Mouse (Mus musculus): Measurements from ENCODE around the gene Acad9. TPM values are rescaled to one million over a fixed set of nuclear protein-coding genes. Genes with fewer than 3 reads are reported as not detected.
"Not testable (repeated sequence)": the region's sequence is repeated elsewhere in the genome, so short reads cannot be mapped to it uniquely, and the experiment has no call there.

Acad9 gene
- total RNA-seq, 1 experiment = 41.9 TPM

- TF ChIP-seq ZC3H11A (IDR thresholded peaks at IDR 0.05; ENCODE audit: borderline replicate concordance, low read depth, low read length) (no peak), ZNF384 (IDR thresholded peaks at IDR 0.05; ENCODE audit: low read depth, low read length) (no peak), CHD2 (IDR thresholded peaks at IDR 0.05; ENCODE audit: low read depth, low read length) (no peak), MAFK (IDR thresholded peaks at IDR 0.05; ENCODE audit: insufficient read depth, low read depth, low read length) (no peak), HCFC1 (IDR thresholded peaks at IDR 0.05; ENCODE audit: borderline replicate concordance, insufficient read depth, low read length) (no peak)
- DNase-seq (ENCODE audit: low read depth, low spot score) = no peak
- no peaks in the 10 kb centered on the region for H3K9me3 ChIP-seq (ENCODE audit: control insufficient read depth, insufficient read depth, low read depth, low read length)
- H3K4me1 ChIP-seq (ENCODE audit: control insufficient read depth in 2 of 2, insufficient read depth in 2 of 2, low read length in 2 of 2, poor library complexity in 1 of 2) = no peaks in the 10 kb centered on the region
- H3K9ac ChIP-seq (ENCODE audit: insufficient read depth, low read depth, low read length, poor library complexity, severe bottlenecking) = no peak overlapping the region
- no peak overlapping the region for H3K4me3 ChIP-seq (ENCODE audit: insufficient read depth in 1 of 2, low read depth in 1 of 2, low read length in 2 of 2, poor library complexity in 1 of 2, severe bottlenecking in 1 of 2)
- H3K27ac ChIP-seq (ENCODE audit: insufficient read depth, low read depth, low read length, poor library complexity, severe bottlenecking) = no peak overlapping the region
- peaks cover 42% of the 10 kb centered on the region for H3K36me3 ChIP-seq (ENCODE audit: control insufficient read depth, insufficient read depth, low read length, poor library complexity, severe bottlenecking)
- in situ Hi-C loops (cut with MboI; ENCODE audit: low sequenced_read_pairs in 2 of 2, unreplicated experiment in 2 of 2) = no loop called here
Measured at GRCm38 (mm10) chr3:36087591-36087990, 21.8 kb downstream of the Acad9 start.

DNA sequence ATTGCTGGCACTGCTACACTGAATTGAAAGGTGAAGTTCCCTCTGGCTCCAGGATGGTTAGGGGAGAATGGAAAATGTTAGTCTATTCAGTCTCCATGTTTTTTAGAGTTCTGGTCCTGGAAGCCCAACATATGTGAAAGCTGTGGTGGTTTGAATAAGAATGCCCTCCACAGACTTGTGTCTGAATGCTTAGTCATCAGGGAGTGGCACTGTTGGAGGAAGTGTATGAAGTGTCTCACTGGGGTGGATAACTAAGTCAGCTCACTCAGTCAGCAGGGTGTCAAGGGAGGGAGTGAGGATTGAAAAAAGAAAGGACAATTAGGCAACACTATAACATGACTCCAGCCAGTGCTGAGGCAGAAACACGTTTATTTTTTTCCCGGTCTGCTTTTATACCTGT lies 29.6 kb downstream of the Acad9 start:
- Histone ChIP-seq H3K36me3 (ENCODE audit: control insufficient read depth, insufficient read depth, low read length, poor library complexity, severe bottlenecking) (peaks cover 2% of the 10 kb centered on the region; the same call in 1 of the 2 replicates), H3K27ac (ENCODE audit: insufficient read depth, low read depth, low read length, poor library complexity, severe bottlenecking) (no peak overlapping the region; the same call in 1 of the 2 replicates), H3K4me3 (ENCODE audit: insufficient read depth in 1 of 2, low read depth in 1 of 2, low read length in 2 of 2, poor library complexity in 1 of 2, severe bottlenecking in 1 of 2) (no peak overlapping the region), H3K9ac (ENCODE audit: insufficient read depth, low read depth, low read length, poor library complexity, severe bottlenecking) (no peak overlapping the region), H3K4me1 (ENCODE audit: control insufficient read depth in 2 of 2, insufficient read depth in 2 of 2, low read length in 2 of 2, poor library complexity in 1 of 2) (no peaks in the 10 kb centered on the region), H3K9me3 (ENCODE audit: control insufficient read depth, insufficient read depth, low read depth, low read length) (peaks cover 9% of the 10 kb centered on the region)
- peak; percentile 12 for DNase-seq (ENCODE audit: low read depth, low spot score)
- TF ChIP-seq ZC3H11A (IDR thresholded peaks at IDR 0.05; ENCODE audit: borderline replicate concordance, low read depth, low read length) (no peak), MAFK (IDR thresholded peaks at IDR 0.05; ENCODE audit: insufficient read depth, low read depth, low read length) (peak; percentile 72)
- in situ Hi-C loops (cut with MboI; ENCODE audit: low sequenced_read_pairs in 2 of 2, unreplicated experiment in 2 of 2) = no loop called here

DNA sequence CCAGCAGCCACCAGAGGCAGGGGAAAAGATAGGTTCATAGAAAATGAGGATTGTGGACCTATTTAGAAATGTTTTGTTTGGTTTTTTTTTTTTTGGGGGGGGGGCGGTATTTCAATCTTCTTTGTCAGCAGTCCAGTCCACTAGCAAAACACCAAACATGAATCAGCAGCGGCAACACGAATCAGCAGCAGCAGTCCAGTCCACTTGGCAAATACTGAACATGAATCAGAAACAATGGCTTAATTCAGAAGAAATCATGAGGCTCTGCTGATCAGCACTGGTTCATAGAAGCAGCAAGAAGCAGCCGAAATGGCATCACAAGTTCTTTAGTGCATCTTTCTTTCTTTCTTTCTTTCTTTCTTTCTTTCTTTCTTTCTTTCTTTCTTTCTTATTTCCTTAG lies 50.3 kb downstream of the Acad9 start:
- TF ChIP-seq MAFK (IDR thresholded peaks at IDR 0.05; ENCODE audit: insufficient read depth, low read depth, low read length) (no peak), ZNF384 (IDR thresholded peaks at IDR 0.05; ENCODE audit: low read depth, low read length) (no peak), CHD2 (IDR thresholded peaks at IDR 0.05; ENCODE audit: low read depth, low read length) (no peak), HCFC1 (IDR thresholded peaks at IDR 0.05; ENCODE audit: borderline replicate concordance, insufficient read depth, low read length) (no peak), ZC3H11A (IDR thresholded peaks at IDR 0.05; ENCODE audit: borderline replicate concordance, low read depth, low read length) (no peak)
- Histone ChIP-seq H3K36me3 (ENCODE audit: control insufficient read depth, insufficient read depth, low read length, poor library complexity, severe bottlenecking) (no peaks in the 10 kb centered on the region), H3K4me1 (ENCODE audit: control insufficient read depth in 2 of 2, insufficient read depth in 2 of 2, low read length in 2 of 2, poor library complexity in 1 of 2) (no peaks in the 10 kb centered on the region), H3K9me3 (ENCODE audit: control insufficient read depth, insufficient read depth, low read depth, low read length) (no peaks in the 10 kb centered on the region), H3K27ac (ENCODE audit: insufficient read depth, low read depth, low read length, poor library complexity, severe bottlenecking) (no peak overlapping the region), H3K4me3 (ENCODE audit: insufficient read depth in 1 of 2, low read depth in 1 of 2, low read length in 2 of 2, poor library complexity in 1 of 2, severe bottlenecking in 1 of 2) (no peak overlapping the region), H3K9ac (ENCODE audit: insufficient read depth, low read depth, low read length, poor library complexity, severe bottlenecking) (no peak overlapping the region)
- no peak for DNase-seq (ENCODE audit: low read depth, low spot score)
- in situ Hi-C loops (cut with MboI; ENCODE audit: low sequenced_read_pairs in 2 of 2, unreplicated experiment in 2 of 2) = no loop called here

- DNase-seq (ENCODE audit: low read depth, low spot score) = no peak
- TF ChIP-seq ZC3H11A (IDR thresholded peaks at IDR 0.05; ENCODE audit: borderline replicate concordance, low read depth, low read length) (no peak), ZNF384 (IDR thresholded peaks at IDR 0.05; ENCODE audit: low read depth, low read length) (no peak), HCFC1 (IDR thresholded peaks at IDR 0.05; ENCODE audit: borderline replicate concordance, insufficient read depth, low read length) (no peak), CHD2 (IDR thresholded peaks at IDR 0.05; ENCODE audit: low read depth, low read length) (no peak), MAFK (IDR thresholded peaks at IDR 0.05; ENCODE audit: insufficient read depth, low read depth, low read length) (no peak)
- no peaks in the 10 kb centered on the region for H3K4me1 ChIP-seq (ENCODE audit: control insufficient read depth in 2 of 2, insufficient read depth in 2 of 2, low read length in 2 of 2, poor library complexity in 1 of 2)
- H3K4me3 ChIP-seq (ENCODE audit: insufficient read depth in 1 of 2, low read depth in 1 of 2, low read length in 2 of 2, poor library complexity in 1 of 2, severe bottlenecking in 1 of 2) = no peak overlapping the region
- no peak overlapping the region for H3K9ac ChIP-seq (ENCODE audit: insufficient read depth, low read depth, low read length, poor library complexity, severe bottlenecking)
- H3K36me3 ChIP-seq (ENCODE audit: control insufficient read depth, insufficient read depth, low read length, poor library complexity, severe bottlenecking) = no peaks in the 10 kb centered on the region
- H3K27ac ChIP-seq (ENCODE audit: insufficient read depth, low read depth, low read length, poor library complexity, severe bottlenecking) = no peak overlapping the region
- no peaks in the 10 kb centered on the region for H3K9me3 ChIP-seq (ENCODE audit: control insufficient read depth, insufficient read depth, low read depth, low read length)
- in situ Hi-C loops (cut with MboI; ENCODE audit: low sequenced_read_pairs in 2 of 2, unreplicated experiment in 2 of 2) = no loop called here
Measured at GRCm38 (mm10) chr3:36119684-36120548, 54.1 kb downstream of the Acad9 start.

GRCm38 (mm10) chr3:36126176-36126575 lies 60.4 kb downstream of the Acad9 start:
- H3K36me3 ChIP-seq (ENCODE audit: control insufficient read depth, insufficient read depth, low read length, poor library complexity, severe bottlenecking); H3K27ac ChIP-seq (ENCODE audit: insufficient read depth, low read depth, low read length, poor library complexity, severe bottlenecking); H3K4me3 ChIP-seq (ENCODE audit: insufficient read depth in 1 of 2, low read depth in 1 of 2, low read length in 2 of 2, poor library complexity in 1 of 2, severe bottlenecking in 1 of 2); in situ Hi-C loops (cut with MboI; ENCODE audit: low sequenced_read_pairs in 2 of 2, unreplicated experiment in 2 of 2); H3K9me3 ChIP-seq (ENCODE audit: control insufficient read depth, insufficient read depth, low read depth, low read length); H3K4me1 ChIP-seq (ENCODE audit: control insufficient read depth in 2 of 2, insufficient read depth in 2 of 2, low read length in 2 of 2, poor library complexity in 1 of 2); H3K9ac ChIP-seq (ENCODE audit: insufficient read depth, low read depth, low read length, poor library complexity, severe bottlenecking); DNase-seq (ENCODE audit: low read depth, low spot score): not testable (repeated sequence)

Measured in ES-E14 (cell line).